Mouse (Mus musculus) cerebellum, postnatal 36 days (tissue): ENCODE data around the gene H2-Ob.
A peak's percentile ranks its signal among the peaks of the same experiment; 100 is the strongest.
"Not testable (repeated sequence)": the region's sequence is repeated elsewhere in the genome, so short reads cannot be mapped to it uniquely, and the experiment has no call there.

Experiments used
- DNase-seq, 2 experiments: peaks; one replicate each; pipeline ENCODE4 v3.0.0; 2021 to 2022; ENCODE audit warnings: mixed read lengths in 2 of 2

H2-Ob gene

DNA sequence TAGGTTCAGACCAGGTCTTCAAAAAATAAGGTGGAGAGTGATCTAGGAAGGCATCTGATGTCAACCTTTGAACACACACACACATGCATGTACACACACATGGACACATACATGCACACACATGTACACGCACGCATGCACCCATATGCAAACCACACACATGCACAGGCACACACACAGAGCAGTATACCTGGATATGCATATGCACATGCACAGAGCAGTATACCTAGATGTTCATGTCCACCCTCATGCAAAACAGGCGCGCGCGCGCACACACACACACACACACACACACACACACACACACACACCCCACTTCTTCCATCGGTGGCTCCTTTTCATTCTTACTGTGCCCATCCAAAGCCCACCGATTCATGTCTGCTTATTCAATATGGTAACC is 30.8 kb upstream of the H2-Ob start:
- no peak for DNase-seq

DNA sequence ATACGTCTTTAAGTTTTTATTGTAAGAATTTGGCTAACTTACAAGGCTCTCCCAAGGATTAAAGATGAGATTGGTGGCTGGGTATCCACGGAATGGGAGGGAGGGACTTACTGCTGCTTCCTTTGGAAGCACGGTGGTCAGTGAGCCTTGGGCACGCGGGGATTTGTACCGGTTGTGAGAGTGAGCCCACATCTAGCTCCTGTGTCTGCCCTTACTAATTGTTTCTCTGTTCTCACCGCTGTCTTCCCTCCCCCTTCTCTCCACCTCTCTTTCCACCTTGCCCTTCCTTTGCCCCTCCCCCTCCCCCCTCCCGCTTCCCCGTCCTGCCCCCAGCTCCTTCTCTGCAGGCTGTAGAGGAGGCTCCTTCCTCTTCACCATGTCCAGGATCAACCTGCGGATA is 30.3 kb upstream of the H2-Ob start:
- DNase-seq: no peak

GRCm38 (mm10) chr17:34209680-34210079 is 29.0 kb upstream of the H2-Ob start:
- DNase-seq: no peak

DNA sequence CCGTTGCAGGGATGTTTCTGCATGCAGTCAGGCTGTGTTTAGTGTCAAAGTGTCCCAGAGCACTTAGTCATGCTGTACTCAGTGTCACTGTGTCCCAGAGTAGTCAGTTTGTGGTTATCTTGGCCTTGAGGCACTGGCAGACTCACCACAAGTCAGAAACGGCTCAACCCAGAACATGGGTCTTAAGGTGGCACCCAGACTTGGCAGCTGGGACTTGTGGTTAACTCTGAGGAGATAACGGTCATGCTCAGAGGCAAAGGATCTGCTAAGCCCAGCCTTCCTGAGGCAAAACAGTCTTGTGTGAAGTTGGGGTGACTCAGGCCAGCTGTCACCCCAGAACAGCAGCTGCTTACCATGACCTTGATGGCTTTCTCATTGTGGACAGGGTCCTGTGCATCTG is 28.1 kb upstream of the H2-Ob start:
- no peak for DNase-seq

- DNase-seq: no peak
These were observed 26.8 kb upstream of the H2-Ob start for GRCm38 (mm10) chr17:34211746-34212365.

DNA sequence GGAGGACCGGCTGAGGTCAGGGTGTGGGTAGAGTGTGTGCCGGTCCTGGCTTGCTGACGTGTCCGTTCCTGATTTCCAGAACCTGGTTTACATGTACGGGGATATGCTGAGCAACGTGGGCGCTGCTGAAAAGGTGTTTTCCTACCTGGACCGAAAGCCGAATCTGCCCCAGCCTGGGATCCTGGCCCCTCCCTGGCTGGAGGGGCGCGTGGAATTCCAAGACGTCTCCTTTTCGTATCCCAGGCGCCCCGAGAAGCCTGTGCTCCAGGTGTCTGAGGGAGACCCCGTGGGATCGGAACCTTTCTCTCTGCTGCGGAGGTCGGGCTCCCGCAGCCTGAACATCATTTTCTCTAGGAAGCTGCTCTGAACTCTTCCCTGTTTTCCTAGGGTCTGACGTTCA is 24.8 kb upstream of the H2-Ob start:
- DNase-seq: no peak

- no peak for DNase-seq
These were observed 23.5 kb upstream of the H2-Ob start for GRCm38 (mm10) chr17:34215176-34215575.

DNA sequence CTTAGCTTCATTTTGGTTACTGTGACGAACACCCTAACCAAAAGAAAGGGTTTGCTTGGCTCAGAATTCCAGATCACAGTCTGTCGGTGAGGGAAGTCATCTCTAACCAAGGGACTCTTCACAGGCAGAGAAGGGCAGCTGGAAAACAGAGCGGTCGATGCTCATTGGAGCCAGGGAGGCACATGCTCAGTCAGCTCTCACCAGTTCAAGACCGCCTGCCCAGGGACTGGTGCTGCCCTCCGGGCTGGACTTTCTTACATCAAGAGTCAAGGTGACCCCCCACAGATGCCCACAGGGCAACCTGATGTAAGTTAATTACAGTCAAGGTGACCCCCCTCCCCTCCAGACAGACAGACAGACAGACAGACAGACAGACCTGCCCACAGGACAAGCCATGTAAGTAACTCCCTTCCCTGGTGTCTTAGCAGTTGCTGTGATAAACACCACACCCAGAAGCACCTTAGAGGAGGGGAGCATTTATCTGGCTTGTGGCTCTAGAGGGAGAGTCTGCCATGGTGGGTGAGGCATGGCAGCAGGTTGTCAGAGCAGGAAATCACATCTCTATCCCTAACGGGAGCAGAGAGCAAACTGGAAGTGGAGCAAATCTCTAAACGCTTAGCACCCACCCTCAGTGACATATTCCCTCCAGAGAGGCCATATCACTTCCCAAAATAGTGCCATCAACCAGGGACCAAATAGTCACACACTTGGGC is 21.3 kb upstream of the H2-Ob start:
- DNase-seq: no peak

DNA sequence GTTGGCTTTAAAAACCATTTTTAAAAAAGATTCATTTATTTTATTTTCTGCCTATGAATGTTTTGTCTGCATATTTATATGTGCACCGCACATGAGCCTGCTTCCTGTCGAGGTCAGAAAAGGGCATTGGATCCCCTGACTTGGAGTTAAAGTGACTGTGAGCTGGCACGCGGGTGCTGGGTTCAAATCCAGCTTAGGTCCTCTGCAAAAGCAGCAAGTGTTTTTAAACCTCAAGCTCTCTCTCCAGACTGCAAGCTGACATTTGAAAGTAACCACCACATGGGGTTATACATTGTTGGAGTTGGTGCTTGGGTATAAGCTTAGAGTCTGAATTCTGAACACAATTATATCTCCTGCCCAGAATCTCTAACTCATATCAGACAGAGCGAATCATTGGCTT is 20.7 kb upstream of the H2-Ob start:
- no peak for DNase-seq

- DNase-seq: no peak
These were observed 20.0 kb upstream of the H2-Ob start for GRCm38 (mm10) chr17:34218675-34219074.

DNA sequence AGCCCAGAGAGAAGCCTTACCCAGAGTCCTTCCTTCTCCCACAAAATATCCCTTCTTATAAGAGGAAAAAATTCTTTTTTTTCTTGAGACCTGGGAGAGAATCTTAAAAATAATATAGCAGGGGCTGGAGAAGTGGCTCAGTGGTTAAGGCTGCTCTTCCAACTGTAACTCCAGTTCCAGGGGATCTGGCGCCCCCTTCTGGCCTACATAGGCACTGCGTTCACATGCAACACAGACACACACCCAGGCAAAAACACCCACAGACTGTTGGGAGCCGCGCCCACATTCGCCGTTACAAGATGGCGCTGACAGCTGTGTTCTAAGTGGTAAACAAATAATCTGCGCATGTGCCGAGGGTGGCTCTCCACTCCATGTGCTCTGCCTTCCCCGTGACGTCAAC is 19.6 kb upstream of the H2-Ob start:
- not testable (repeated sequence) for DNase-seq

GRCm38 (mm10) chr17:34219801-34220200 is 18.9 kb upstream of the H2-Ob start:
- not testable (repeated sequence) for DNase-seq

DNA sequence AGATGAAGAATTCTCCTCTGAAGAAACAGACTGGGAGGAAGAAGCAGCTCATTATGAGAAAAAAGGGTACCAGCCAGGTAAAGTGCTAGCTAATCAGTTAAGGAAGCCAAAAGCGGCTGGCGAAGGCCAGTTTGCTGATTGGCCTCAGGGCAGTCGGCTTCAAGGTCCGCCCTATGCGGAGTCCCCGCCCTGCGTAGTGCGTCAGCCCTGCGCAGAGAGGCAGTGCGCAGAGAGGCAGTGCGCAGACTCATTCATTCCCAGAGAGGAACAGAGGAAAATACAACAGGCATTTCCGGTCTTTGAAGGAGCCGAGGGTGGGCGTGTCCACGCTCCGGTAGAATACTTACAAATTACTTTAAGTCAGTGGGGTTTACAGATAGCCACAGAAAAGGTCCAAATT is 18.3 kb upstream of the H2-Ob start:
- not testable (repeated sequence) for DNase-seq

- no peak for DNase-seq
These were observed 13.9 kb upstream of the H2-Ob start for GRCm38 (mm10) chr17:34224816-34225215.

DNA sequence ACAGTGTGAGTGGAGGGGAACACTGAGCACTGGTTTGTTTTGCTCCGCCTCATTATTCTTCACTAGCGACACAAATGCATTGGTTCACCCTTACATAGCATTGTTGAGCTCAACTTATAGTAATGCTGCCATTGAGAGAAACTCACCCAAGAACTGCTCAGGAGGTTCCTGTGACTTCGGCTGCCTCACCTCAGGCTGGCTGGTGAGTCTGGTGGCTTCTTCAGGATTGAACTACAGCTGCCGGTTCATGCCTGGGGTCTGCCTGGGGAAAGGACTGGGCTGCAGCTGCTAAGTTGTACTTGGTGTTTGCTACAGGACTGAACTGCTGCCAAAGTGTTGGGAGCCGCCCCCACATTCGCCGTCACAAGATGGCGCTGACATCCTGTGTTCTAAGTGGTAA is 13.3 kb upstream of the H2-Ob start:
- no peak for DNase-seq

DNA sequence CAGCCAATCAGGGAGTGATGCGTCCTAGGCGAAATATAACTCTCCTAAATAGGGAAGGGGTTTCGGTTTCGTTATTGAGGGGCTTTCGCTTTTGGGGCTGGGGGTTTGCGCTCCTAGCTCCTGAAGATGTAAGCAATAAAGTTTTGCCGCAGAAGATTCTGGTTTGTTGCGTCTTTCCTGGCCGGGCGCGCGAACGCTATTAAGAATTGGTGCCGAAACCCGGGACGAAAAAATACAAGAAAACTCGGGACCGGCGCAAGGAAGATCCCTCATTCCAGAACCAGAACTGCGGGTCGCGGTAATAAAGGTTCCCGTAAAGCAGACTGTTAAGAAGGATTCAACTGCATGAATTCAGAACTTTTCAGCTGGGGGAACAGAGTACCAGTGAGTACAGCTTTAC is 12.8 kb upstream of the H2-Ob start:
- not testable (repeated sequence) for DNase-seq

- DNase-seq: not testable (repeated sequence)
These were observed 7.7 kb upstream of the H2-Ob start for GRCm38 (mm10) chr17:34230971-34231370.

- not testable (repeated sequence) for DNase-seq
These were observed 6.7 kb upstream of the H2-Ob start for GRCm38 (mm10) chr17:34232021-34232420.

DNA sequence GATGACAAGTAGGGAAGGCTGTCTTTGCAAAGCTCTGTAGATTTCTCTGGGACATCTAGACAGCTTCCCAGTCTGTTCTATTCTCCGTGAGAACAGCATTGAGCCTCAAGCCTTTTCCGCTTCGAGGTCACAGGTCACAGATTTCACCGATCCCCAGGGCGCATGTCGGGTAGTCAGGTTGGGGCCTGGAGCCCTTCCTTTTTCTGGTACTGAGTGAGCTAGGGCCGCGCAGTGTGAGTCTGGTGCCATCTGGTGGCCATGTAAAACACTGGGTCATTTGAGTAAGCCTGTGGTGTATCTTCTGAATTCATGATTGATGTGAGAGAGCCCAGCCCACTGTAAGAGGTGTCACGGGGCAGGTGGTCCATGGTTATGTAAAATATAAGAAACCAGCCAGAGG is 3.8 kb upstream of the H2-Ob start:
- DNase-seq: peak; percentile 58 to 59

GRCm38 (mm10) chr17:34236691-34237090 is 2.0 kb upstream of the H2-Ob start:
- DNase-seq: no peak

DNA sequence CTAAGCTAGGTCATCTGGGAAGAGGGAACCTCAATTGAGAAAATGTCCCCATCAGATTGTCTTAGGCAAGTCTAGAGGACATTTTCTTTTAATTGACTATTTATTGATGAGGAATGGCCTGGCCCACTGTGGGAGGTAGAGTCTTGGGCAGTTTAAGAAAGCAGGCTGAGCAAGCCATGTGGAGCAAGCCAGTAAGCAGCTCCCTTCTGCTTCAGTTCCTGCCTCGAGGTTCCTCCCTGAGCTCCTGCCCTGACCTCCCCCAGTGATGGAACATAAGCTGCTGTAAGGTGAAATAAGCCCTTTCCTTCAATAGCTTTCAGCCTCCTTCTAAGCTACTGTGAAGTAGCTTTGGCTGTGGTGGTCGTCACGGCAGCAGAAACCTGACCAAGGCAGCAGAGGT is 962 bp upstream of the H2-Ob start:
- DNase-seq: no peak

DNA sequence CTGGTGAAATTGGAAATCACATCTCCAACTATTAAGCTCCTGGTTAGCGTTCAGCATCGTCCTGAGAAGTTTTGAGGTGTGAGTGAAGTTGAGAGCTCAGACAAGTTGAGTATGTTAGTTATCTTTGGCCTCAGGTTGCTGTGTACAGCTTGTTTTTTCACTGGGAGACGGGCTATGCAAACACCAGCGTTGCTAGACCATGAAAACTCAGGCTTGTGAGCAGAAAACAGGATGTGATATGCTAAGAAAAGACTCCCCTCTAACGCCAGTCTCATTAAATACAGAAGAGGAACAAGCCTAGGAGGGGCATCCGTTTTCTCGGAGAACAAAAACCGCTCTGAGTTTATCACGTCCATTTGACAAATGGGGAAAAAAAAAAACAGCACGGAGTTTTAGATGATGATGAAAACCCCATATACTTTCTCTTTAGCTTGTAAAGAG is 918 bp downstream of the H2-Ob start:
- DNase-seq: no peak

- no peak for DNase-seq
These were observed 1.7 kb downstream of the H2-Ob start for GRCm38 (mm10) chr17:34240366-34240765.

GRCm38 (mm10) chr17:34240916-34241315 is 2.2 kb downstream of the H2-Ob start:
- no peak for DNase-seq

DNA sequence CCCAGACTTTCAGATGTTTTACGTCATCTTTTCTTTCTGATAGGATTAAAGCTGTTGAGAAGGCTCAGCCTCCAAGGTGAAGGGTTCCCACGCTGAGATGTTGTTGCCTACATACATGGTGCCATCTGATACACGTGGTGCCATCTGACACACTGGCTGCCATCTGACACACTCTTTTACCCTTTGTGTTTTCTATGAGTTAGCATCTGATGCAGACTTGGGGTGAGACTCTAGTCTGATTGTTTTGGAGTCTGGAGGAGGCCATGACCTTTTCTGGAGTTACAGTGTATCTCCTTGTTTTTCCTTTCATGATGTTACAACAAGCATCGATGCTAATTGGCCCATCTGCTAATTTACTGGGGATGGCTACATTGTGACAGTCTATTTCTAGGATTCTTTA is 6.0 kb downstream of the H2-Ob start:
- DNase-seq: no peak
